Mouse (Mus musculus) heart, embryonic 15.5 days (tissue): ENCODE measurements around the gene Aprt. TPM values are rescaled to one million over a fixed set of nuclear protein-coding genes. Genes with fewer than 3 reads are reported as not detected.

Experiments
- ATAC-seq: fragments of 200-750 bp; cut with Nextera tagmentation; replicated peaks from 2 replicates; pipeline ENCODE4 v1.8.0; 2017; ENCODE audit warnings: low read depth, moderate TSS enrichment; ENCODE audit not compliant: insufficient number of reproducible peaks, insufficient read depth, low FRiP score
- H3K27ac ChIP-seq: fragments of 300-500 bp; sonication (generic); 2 replicates; pipeline ENCODE4 v1.5.1; 2015; ENCODE audit warnings: mild to moderate bottlenecking, inconsistent platforms
- H3K27me3 ChIP-seq: fragments of 300-500 bp; sonication (generic); 2 replicates; pipeline ENCODE4 v1.6.1; 2015; ENCODE audit warnings: inconsistent platforms
- H3K36me3 ChIP-seq: fragments of 300-500 bp; sonication (generic); 2 replicates; pipeline ENCODE4 v1.6.1; 2015; ENCODE audit warnings: mild to moderate bottlenecking, inconsistent platforms
- H3K4me1 ChIP-seq: fragments of 300-500 bp; sonication (generic); replicated peaks from 2 replicates; pipeline ENCODE4 v1.6.1; 2015; ENCODE audit warnings: inconsistent platforms
- H3K4me2 ChIP-seq: fragments of 300-500 bp; sonication (generic); 2 replicates; pipeline ENCODE4 v1.6.1; 2015; ENCODE audit warnings: inconsistent platforms, mild to moderate bottlenecking, moderate library complexity
- H3K4me3 ChIP-seq: fragments of 300-500 bp; sonication (generic); 2 replicates; pipeline ENCODE4 v1.5.1; 2015; ENCODE audit warnings: mild to moderate bottlenecking, inconsistent platforms
- H3K9ac ChIP-seq: fragments of 300-500 bp; sonication (generic); 2 replicates; pipeline ENCODE4 v1.6.1; 2015; ENCODE audit warnings: mild to moderate bottlenecking, inconsistent platforms
- H3K9me3 ChIP-seq: fragments of 300-500 bp; sonication (generic); replicated peaks from 2 replicates; pipeline ENCODE4 v1.6.1; 2016; ENCODE audit warnings: inconsistent platforms
- WGBS: fragments of 180-500 bp; shearing (Covaris S2); methylation state at CpG from one replicate; pipeline ENCODE4 v1.1.7; 2015; ENCODE audit warnings: mixed read lengths; 5-methylcytosine and 5-hydroxymethylcytosine counted together
- polyA plus RNA-seq: library from polyadenylated mRNA; unstranded; fragments of >200 nt; fragmentation: Nextera tagmentation; extraction: Ambion mirVana; gene quantifications from 2 replicates; pipeline ENCODE4 v1.2.1, GENCODE M21; 2015

Aprt gene
- polyA plus RNA-seq, 1 experiment from 2014 or later = 163 TPM

DNA sequence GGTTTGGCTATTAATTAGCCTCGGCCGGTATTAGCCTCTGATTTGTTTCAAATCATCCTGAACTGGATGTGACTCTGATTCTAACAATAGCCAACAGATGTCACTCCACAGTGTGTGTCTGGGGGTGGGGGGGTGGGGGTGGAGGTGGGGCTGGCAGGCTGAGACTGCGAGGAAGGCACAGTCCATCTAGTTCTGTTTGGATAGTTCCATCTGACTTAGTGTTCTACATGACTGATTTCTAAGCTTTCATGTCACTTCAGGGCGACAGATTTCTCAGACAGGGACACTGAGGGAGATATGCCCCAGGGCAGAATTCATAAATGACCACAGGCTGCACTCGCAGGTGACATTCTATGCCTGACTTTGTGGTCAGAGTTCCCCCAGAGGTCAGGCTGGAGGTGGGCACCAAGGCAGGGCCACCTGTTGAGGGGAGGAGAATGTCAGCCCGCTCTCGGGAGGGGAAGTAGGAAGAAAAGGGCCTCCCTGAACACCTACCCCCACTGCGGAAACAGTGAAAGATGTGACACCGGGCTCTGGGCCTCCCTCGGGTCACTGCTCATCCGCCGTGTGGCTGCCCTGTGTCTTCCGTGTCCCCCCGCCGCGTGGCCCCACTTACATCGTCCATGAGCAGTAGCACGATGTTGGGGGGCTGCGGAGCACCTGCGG lies 34.0 kb upstream of the Aprt start:
- H3K27ac ChIP-seq = peak overlapping the region; percentile 83
- H3K36me3 ChIP-seq = 0 out of 2 replicates have a peak, but pooled peaks cover 3% of the 10 kb centered on the region
- peak overlapping the region; percentile 84 for H3K4me3 ChIP-seq
- no peaks in the 10 kb centered on the region for H3K27me3 ChIP-seq
- peaks cover 23% of the 10 kb centered on the region for H3K4me1 ChIP-seq
- no peak; the same call in 1 of the 2 replicates for ATAC-seq
- WGBS = 2% methylated on average over 20 of the region's 20 CpGs
- H3K9me3 ChIP-seq = no peaks in the 10 kb centered on the region
- peak overlapping the region; percentile 74 for H3K9ac ChIP-seq
- peak overlapping the region; percentile 96 for H3K4me2 ChIP-seq

DNA sequence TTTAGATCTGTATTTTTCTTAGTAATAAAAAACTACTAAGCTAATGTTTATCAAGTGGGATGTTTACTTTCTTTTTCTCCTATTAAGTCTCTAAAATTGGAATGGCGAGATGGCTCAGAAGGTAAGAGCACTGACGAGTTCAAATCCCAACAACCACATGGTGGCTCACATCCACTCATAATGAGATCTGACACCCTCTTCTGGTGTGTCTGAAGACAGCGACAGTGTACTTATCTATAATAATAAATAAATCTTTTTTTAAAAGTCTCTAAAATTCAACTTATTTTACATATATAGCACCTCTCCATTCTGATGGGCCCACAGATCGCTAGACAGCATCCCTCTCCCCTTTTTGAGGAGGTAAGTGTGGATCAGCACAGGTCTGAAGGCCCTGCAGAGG lies 33.5 kb upstream of the Aprt start:
- Histone ChIP-seq H3K4me1 (peaks cover 26% of the 10 kb centered on the region), H3K27me3 (no peaks in the 10 kb centered on the region), H3K27ac (peak overlapping the region; percentile 4; the same call in 1 of the 2 replicates), H3K9me3 (no peaks in the 10 kb centered on the region), H3K4me2 (peak overlapping the region; percentile 96), H3K4me3 (no peak overlapping the region), H3K36me3 (0 out of 2 replicates have a peak, but pooled peaks cover 3% of the 10 kb centered on the region), H3K9ac (no peak overlapping the region)
- no peak for ATAC-seq
- 57% methylated on average over 4 of the region's 4 CpGs for WGBS

DNA sequence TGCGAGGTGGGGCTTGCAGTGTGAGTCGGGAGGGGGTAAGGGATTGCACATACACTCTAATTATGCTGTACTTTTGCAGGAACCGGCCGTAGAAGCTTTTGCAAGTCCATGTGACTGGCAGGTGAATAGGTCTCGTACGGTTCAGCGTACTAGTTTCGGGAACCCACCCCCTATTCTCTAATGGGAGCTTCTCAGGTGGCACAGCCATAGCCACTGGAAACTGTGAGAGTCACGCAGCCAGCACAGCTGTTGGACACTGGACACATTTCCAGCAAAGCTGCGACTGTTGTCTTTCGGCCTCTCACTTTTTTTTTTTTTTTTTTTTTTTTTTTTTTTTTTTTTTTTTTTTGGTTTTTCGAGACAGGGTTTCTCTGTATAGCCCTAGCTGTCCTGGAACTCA lies 30.1 kb upstream of the Aprt start:
- H3K4me1 ChIP-seq = peaks cover 24% of the 10 kb centered on the region
- WGBS = 86% methylated on average over 11 of the region's 12 CpGs
- no peak overlapping the region for H3K9ac ChIP-seq
- H3K4me2 ChIP-seq = no peak overlapping the region
- H3K27me3 ChIP-seq = no peaks in the 10 kb centered on the region
- H3K36me3 ChIP-seq = no peaks in the 10 kb centered on the region
- no peaks in the 10 kb centered on the region for H3K9me3 ChIP-seq
- no peak overlapping the region for H3K27ac ChIP-seq
- ATAC-seq = no peak
- H3K4me3 ChIP-seq = no peak overlapping the region

- Histone ChIP-seq H3K4me3 (no peak overlapping the region), H3K4me2 (peak overlapping the region; percentile 21; the same call in 1 of the 2 replicates), H3K27ac (peak overlapping the region; percentile 47; the same call in 1 of the 2 replicates), H3K9me3 (no peaks in the 10 kb centered on the region), H3K27me3 (no peaks in the 10 kb centered on the region), H3K4me1 (peaks cover 17% of the 10 kb centered on the region), H3K36me3 (no peaks in the 10 kb centered on the region), H3K9ac (no peak overlapping the region)
- WGBS = 54% methylated on average over 4 of the region's 4 CpGs
- no peak for ATAC-seq
Measured at GRCm38 (mm10) chr8:122605367-122605766, 28.7 kb upstream of the Aprt start.

DNA sequence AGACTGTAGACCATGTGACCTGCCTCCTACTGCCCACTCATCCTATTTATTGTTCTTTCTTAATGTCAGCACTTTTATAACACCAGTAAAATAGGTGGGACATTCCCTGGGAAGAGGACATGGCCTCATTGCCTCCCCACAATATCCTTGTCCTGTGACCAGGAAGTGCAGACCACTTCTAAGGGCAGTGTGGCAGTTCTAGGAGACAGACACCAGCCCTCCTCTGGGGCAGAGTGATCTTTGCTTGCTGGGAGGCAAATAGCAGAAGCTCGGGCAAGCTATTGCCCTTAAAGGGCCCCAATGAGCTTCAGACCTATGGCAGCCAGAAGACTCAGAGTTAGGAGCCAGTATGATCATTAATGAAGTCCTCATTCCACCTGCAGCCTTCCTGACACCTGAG lies 27.9 kb upstream of the Aprt start:
- Histone ChIP-seq H3K4me2 (0 out of 2 replicates have a peak overlapping the region, but pooled peaks have one; percentile 21), H3K9ac (no peak overlapping the region), H3K36me3 (no peaks in the 10 kb centered on the region), H3K27me3 (no peaks in the 10 kb centered on the region), H3K4me3 (no peak overlapping the region), H3K4me1 (peaks cover 12% of the 10 kb centered on the region), H3K27ac (peak overlapping the region; percentile 47; the same call in 1 of the 2 replicates), H3K9me3 (no peaks in the 10 kb centered on the region)
- 38% methylated on average over 1 of the region's 1 CpGs for WGBS
- no peak for ATAC-seq

- Histone ChIP-seq H3K4me3 (no peak overlapping the region), H3K9me3 (no peaks in the 10 kb centered on the region), H3K27me3 (no peaks in the 10 kb centered on the region), H3K4me1 (peaks cover 12% of the 10 kb centered on the region), H3K27ac (no peak overlapping the region), H3K9ac (no peak overlapping the region), H3K4me2 (no peak overlapping the region), H3K36me3 (no peaks in the 10 kb centered on the region)
- ATAC-seq = no peak
- 90% methylated on average over 9 of the region's 9 CpGs for WGBS
Measured at GRCm38 (mm10) chr8:122600666-122601065, 24.0 kb upstream of the Aprt start.

DNA sequence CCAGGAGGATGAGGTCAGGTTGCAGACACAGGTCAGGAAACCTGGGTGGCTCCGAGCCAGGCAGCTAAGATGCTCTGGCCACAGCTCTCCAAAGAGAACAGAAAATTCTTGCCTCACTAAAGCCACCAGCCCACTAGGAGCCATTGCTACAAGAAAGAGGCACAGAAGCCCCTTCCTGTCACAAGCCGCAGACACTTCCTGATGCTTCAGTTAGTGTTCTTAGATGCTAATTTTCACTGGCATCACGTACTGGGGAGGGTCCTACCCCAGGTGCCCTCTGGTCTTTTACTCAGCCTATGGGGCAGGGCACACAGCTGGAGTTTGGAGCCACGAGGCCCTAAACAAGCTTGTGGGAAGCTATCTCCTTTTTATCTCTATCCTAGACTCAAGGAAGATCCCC lies 19.3 kb upstream of the Aprt start:
- H3K9ac ChIP-seq = no peak overlapping the region
- WGBS = 54% methylated on average over 4 of the region's 4 CpGs
- no peaks in the 10 kb centered on the region for H3K36me3 ChIP-seq
- H3K9me3 ChIP-seq = no peaks in the 10 kb centered on the region
- no peak overlapping the region for H3K27ac ChIP-seq
- no peak overlapping the region for H3K4me2 ChIP-seq
- no peak overlapping the region for H3K4me3 ChIP-seq
- ATAC-seq = no peak
- H3K27me3 ChIP-seq = no peaks in the 10 kb centered on the region
- H3K4me1 ChIP-seq = no peaks in the 10 kb centered on the region

GRCm38 (mm10) chr8:122593783-122594507 lies 17.2 kb upstream of the Aprt start:
- Histone ChIP-seq H3K4me3 (no peak overlapping the region), H3K27me3 (no peaks in the 10 kb centered on the region), H3K9ac (no peak overlapping the region), H3K27ac (no peak overlapping the region), H3K36me3 (no peaks in the 10 kb centered on the region), H3K4me2 (no peak overlapping the region), H3K4me1 (no peaks in the 10 kb centered on the region), H3K9me3 (no peaks in the 10 kb centered on the region)
- no peak for ATAC-seq
- WGBS = 73% methylated on average over 19 of the region's 19 CpGs

GRCm38 (mm10) chr8:122593240-122593639 lies 16.5 kb upstream of the Aprt start:
- Histone ChIP-seq H3K4me1 (no peaks in the 10 kb centered on the region), H3K27me3 (no peaks in the 10 kb centered on the region), H3K36me3 (no peaks in the 10 kb centered on the region), H3K4me2 (no peak overlapping the region), H3K9ac (no peak overlapping the region), H3K9me3 (no peaks in the 10 kb centered on the region), H3K27ac (no peak overlapping the region), H3K4me3 (no peak overlapping the region)
- ATAC-seq = no peak
- WGBS = 58% methylated on average over 12 of the region's 12 CpGs

DNA sequence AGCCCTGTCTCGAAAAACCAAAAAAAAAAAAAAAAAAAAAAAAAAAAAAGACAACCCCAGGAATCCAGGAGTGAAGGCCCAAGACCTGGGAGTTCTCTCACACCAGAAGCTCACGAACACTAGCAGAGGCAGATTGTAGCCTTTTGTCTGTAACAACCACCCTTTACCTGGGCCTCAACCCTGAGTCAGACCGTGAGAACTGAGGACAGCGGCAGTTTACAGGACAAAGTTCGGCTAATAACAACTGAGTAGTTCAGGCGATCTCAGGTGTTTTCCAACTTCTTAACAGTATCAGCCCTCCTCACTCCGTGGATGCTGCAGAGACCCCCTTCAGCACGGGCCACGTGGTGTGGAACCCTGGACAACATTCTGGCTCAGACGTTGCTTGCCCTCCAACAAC lies 10.0 kb upstream of the Aprt start:
- no peak overlapping the region for H3K4me2 ChIP-seq
- ATAC-seq = no peak
- no peaks in the 10 kb centered on the region for H3K4me1 ChIP-seq
- H3K9me3 ChIP-seq = no peaks in the 10 kb centered on the region
- H3K27ac ChIP-seq = no peak overlapping the region
- no peak overlapping the region for H3K4me3 ChIP-seq
- H3K9ac ChIP-seq = no peak overlapping the region
- H3K27me3 ChIP-seq = no peaks in the 10 kb centered on the region
- H3K36me3 ChIP-seq = no peaks in the 10 kb centered on the region
- WGBS = 82% methylated on average over 10 of the region's 10 CpGs

DNA sequence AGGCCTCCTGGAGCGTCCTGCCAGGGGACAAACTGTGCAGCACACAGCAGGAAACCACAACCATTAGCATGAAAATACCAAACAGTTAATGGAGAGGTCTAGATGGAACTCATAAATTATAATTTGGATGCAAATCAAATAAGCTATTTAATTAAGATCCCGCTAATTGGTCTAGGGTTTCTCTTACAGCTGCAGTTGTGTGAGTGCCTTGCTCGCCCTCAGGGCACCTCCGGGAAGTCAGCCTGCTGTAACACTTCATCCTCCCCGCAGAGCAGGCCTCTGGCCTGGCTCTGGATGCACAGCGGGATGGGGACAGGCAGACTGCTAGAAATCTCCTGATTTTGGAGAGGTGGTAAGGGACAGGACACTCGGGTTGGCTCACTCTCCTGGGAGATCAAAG lies 9.5 kb upstream of the Aprt start:
- H3K36me3 ChIP-seq = no peaks in the 10 kb centered on the region
- no peak overlapping the region for H3K4me3 ChIP-seq
- H3K9me3 ChIP-seq = no peaks in the 10 kb centered on the region
- 74% methylated on average over 7 of the region's 7 CpGs for WGBS
- H3K4me2 ChIP-seq = no peak overlapping the region
- no peaks in the 10 kb centered on the region for H3K27me3 ChIP-seq
- H3K9ac ChIP-seq = no peak overlapping the region
- H3K4me1 ChIP-seq = no peaks in the 10 kb centered on the region
- no peak for ATAC-seq
- no peak overlapping the region for H3K27ac ChIP-seq
